Mouse (Mus musculus): ENCODE measurements around the gene 6030408B16Rik. TPM values are rescaled to one million over a fixed set of nuclear protein-coding genes. Genes with fewer than 3 reads are reported as not detected.

The 6030408B16Rik gene
- under 1 TPM; 0.46 to 0.79 TPM for total RNA-seq (2023)

DNA sequence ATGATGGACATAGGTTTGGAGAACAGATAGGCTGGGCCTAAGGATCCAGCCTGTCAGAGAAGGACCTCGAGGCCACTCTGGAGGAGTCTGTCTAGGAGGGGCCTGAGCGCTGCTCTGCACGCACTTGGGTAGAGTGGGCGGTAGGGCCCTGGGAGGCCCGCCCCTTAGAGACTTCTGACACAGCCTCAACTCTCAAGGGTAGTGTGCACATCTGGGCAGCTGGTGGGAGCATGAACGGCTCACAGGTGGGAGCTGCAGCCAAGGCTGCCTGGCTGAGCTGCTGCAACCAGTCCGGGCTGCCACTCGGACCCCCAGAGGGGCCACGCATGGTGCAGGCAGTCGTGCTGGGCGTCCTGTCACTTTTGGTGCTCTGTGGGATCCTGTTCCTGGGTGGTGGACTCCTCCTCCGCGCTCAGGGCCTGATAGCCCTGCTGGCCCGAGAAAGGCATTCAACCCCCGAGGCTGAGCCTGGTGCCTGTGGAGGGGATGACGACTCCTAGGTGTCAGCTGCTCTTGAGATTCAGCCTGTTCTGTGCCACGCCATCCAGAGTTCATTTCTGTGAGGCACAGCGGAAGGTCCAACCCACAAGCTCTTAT, at the start of gene 6030408B16Rik:
Gene 6030408B16Rik, plus strand, starts transcription at position 188 of the 597 bp plus-strand sequence.

GRCm38 (mm10) chr15:101253886-101254795, 38.9 kb upstream of the 6030408B16Rik start, which contains the start of gene Nr4a1:
TSS of gene Nr4a1 (plus strand) at chr15:101254269.

GRCm38 (mm10) chr15:101283911-101284750, 8.9 kb upstream of the 6030408B16Rik start, which contains the start of gene Atg101:
TSS of gene Atg101 (plus strand) at chr15:101284272.

Other genes with a start within 250 kb of the 6030408B16Rik start
- gene Gm47841, start 245.8 kb upstream of the 6030408B16Rik start, total RNA-seq (2023) = not detected
- gene Fignl2, start 214.6 kb upstream of the 6030408B16Rik start, total RNA-seq (2023) = 1 to 10 TPM in 1 of 2 experiments, under 1 TPM in 1; 0.89 to 1.0 TPM
- gene Ankrd33, start 177.5 kb upstream of the 6030408B16Rik start, total RNA-seq (2023) = not detected
- gene Acvrl1, start 164.7 kb upstream of the 6030408B16Rik start, total RNA-seq (2023) = 10 to 100 TPM; 52.6 to 61.6 TPM
- 10 to 100 TPM; 25.7 to 26.7 TPM for gene Acvr1b, start 119.1 kb upstream of the 6030408B16Rik start, total RNA-seq (2023)
- 10 to 100 TPM; 15.2 to 17.9 TPM for gene Grasp, start 69.0 kb upstream of the 6030408B16Rik start, total RNA-seq (2023)
- 1,000 to 10,000 TPM; 2,185 to 2,202 TPM for gene Nr4a1, start 38.9 kb upstream of the 6030408B16Rik start, total RNA-seq (2023)
- gene Atg101, start 8.9 kb upstream of the 6030408B16Rik start, total RNA-seq (2023) = 10 to 100 TPM; 42.9 to 44.5 TPM
- gene Krt80, start 77.0 kb downstream of the 6030408B16Rik start, total RNA-seq (2023) = 100 to 1,000 TPM; 169 to 182 TPM
- gene Krt7, start 117.8 kb downstream of the 6030408B16Rik start, total RNA-seq (2023) = 1 to 10 TPM; 6.9 to 7.7 TPM
- not detected for gene Krt87, start 145.6 kb downstream of the 6030408B16Rik start, total RNA-seq (2023)
- gene Krt88, start 154.5 kb downstream of the 6030408B16Rik start, total RNA-seq (2023) = not detected
- gene Krt81, start 170.5 kb downstream of the 6030408B16Rik start, total RNA-seq (2023) = not detected
- gene Krt86, start 180.3 kb downstream of the 6030408B16Rik start, total RNA-seq (2023) = under 1 TPM; 0.27 to 0.73 TPM
- gene Krt83, start 198.3 kb downstream of the 6030408B16Rik start, total RNA-seq (2023) = not detected
- not detected for gene Gm49425, start 224.0 kb downstream of the 6030408B16Rik start, total RNA-seq (2023)
- not detected for gene Krt84, start 239.6 kb downstream of the 6030408B16Rik start, total RNA-seq (2023)